Mouse (Mus musculus) forebrain, postnatal 0 days (tissue): ENCODE results near the gene Golga4. TPM values are rescaled to one million over a fixed set of nuclear protein-coding genes. Genes with fewer than 3 reads are reported as not detected.
A peak's percentile ranks its signal among the peaks of the same experiment; 100 is the strongest.

Experiments
- ATAC-seq: fragments of 200-750 bp; cut with Nextera tagmentation; 2 replicates; pipeline ENCODE4 v1.8.0; 2017; ENCODE audit warnings: mild to moderate bottlenecking, moderate library complexity
- DNase-seq: peaks from one replicate; pipeline ENCODE4 v3.0.0-alpha.2; 2015
- H3K27ac ChIP-seq: fragments of 300-500 bp; sonication (generic); 2 replicates; pipeline ENCODE4 v1.5.1; 2014; ENCODE audit warnings: low read depth, mild to moderate bottlenecking, antibody characterized with exemption, low read length, moderate library complexity, mixed read lengths
- H3K27me3 ChIP-seq: fragments of 300-500 bp; sonication (generic); 2 replicates; pipeline ENCODE4 v1.6.1; 2014; ENCODE audit warnings: mild to moderate bottlenecking, low read length, mixed read lengths; ENCODE audit not compliant: insufficient read depth
- H3K36me3 ChIP-seq: fragments of 300-500 bp; sonication (generic); 2 replicates; pipeline ENCODE4 v1.6.1; 2014; ENCODE audit warnings: mild to moderate bottlenecking, moderate library complexity; ENCODE audit not compliant: insufficient read depth
- H3K4me1 ChIP-seq: fragments of 300-500 bp; sonication (generic); 2 replicates; pipeline ENCODE4 v1.6.1; 2014; ENCODE audit warnings: antibody characterized with exemption; ENCODE audit not compliant: insufficient read depth
- H3K4me2 ChIP-seq: fragments of 300-500 bp; sonication (generic); 2 replicates; pipeline ENCODE4 v1.6.1; 2014; ENCODE audit warnings: low read depth, mild to moderate bottlenecking, moderate library complexity
- H3K4me3 ChIP-seq: fragments of 300-500 bp; sonication (generic); 2 replicates; pipeline ENCODE4 v1.5.1; 2014; ENCODE audit warnings: low read depth, low read length, mixed read lengths
- H3K9ac ChIP-seq: fragments of 300-500 bp; sonication (generic); 2 replicates; pipeline ENCODE4 v1.6.1; 2014; ENCODE audit warnings: mild to moderate bottlenecking
- H3K9me3 ChIP-seq: fragments of 300-500 bp; sonication (generic); 2 replicates; pipeline ENCODE4 v1.6.1; 2016; ENCODE audit warnings: low read length
- CTCF ChIP-seq: sonication (generic); IDR thresholded peaks from 2 replicates; pipeline ENCODE4 v1.5.1; 2016; ENCODE audit warnings: antibody characterized with exemption, control low read depth, low read depth
- WGBS: fragments of 180-500 bp; shearing (Covaris S2); extraction: QIAGEN DNeasy Blood & Tissue Kit; methylation state at CpG from one replicate; pipeline ENCODE4 v1.1.7; 2014; 5-methylcytosine and 5-hydroxymethylcytosine counted together
- polyA plus RNA-seq: library from polyadenylated mRNA; unstranded; fragments of >200 nt; fragmentation: Nextera tagmentation; extraction: Ambion mirVana; gene quantifications from 2 replicates; pipeline ENCODE4 v1.2.1, GENCODE M21; 2015
- total RNA-seq: library from RNA; depleted of rRNA; stranded (reverse); fragments of >200 nt; gene quantifications from 2 replicates; pipeline ENCODE4 v1.2.3, GENCODE M21; 2014

Gene Golga4
- total and polyA plus RNA-seq, 2 experiments from 2014 or later, result 23.9 to 51.6 TPM

- 31% methylated on average over 16 of the region's 16 CpGs for WGBS
- TF ChIP-seq CTCF, result no peak
These were observed 101.8 kb downstream of the Golga4 start for GRCm38 (mm10) chr9:118607701-118608401.

DNA sequence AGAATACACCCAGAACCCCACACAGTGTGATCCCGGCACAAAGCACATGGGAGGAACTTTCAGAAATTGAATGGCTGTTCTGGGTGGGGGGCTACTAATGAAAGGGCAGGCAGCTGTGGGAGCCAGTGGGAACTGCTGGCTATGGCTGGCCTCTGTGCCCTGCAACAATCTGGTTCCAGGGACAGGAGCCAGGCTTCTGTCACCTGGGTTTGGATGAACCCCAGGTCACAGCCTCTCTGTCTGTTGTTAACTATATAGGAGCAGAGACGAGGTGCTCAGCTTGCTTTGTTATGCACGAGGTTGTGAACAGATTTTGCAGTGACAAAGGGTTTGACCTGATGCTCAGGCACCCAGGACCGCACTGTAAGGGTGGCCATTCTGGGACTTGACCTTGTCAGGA lies 102.5 kb downstream of the Golga4 start:
- H3K27ac ChIP-seq, result no peak overlapping the region
- no peak for ATAC-seq
- H3K27me3 ChIP-seq, result peaks cover 10% of the 10 kb centered on the region
- H3K9ac ChIP-seq, result no peak overlapping the region
- H3K9me3 ChIP-seq, result no peaks in the 10 kb centered on the region
- DNase-seq, result no peak
- 43% methylated on average over 4 of the region's 4 CpGs for WGBS
- no peaks in the 10 kb centered on the region for H3K4me1 ChIP-seq
- no peak overlapping the region for H3K4me2 ChIP-seq
- H3K36me3 ChIP-seq, result no peaks in the 10 kb centered on the region
- no peak overlapping the region for H3K4me3 ChIP-seq
- no peak for TF ChIP-seq CTCF

More at GRCm38 (mm10) chr9:118607701-118608401, 101.8 kb downstream of the Golga4 start:
- DNase-seq (no peak), ATAC-seq (no peak)
- Histone ChIP-seq H3K4me1 (no peaks in the 10 kb centered on the region), H3K27ac (no peak overlapping the region), H3K9ac (no peak overlapping the region), H3K9me3 (no peaks in the 10 kb centered on the region), H3K36me3 (no peaks in the 10 kb centered on the region), H3K27me3 (peaks cover 10% of the 10 kb centered on the region), H3K4me3 (no peak overlapping the region), H3K4me2 (peak overlapping the region; percentile 99; the same call in 1 of the 2 replicates)

GRCm38 (mm10) chr9:118610060-118610459 lies 104.0 kb downstream of the Golga4 start:
- Histone ChIP-seq H3K4me2 (no peak overlapping the region), H3K27me3 (peaks cover 10% of the 10 kb centered on the region), H3K9me3 (no peaks in the 10 kb centered on the region), H3K9ac (no peak overlapping the region), H3K36me3 (no peaks in the 10 kb centered on the region), H3K4me3 (no peak overlapping the region), H3K4me1 (no peaks in the 10 kb centered on the region), H3K27ac (no peak overlapping the region)
- DNase-seq, result no peak
- no peak for ATAC-seq
- peak; percentile 61 for TF ChIP-seq CTCF
- WGBS, result 51% methylated on average over 10 of the region's 10 CpGs

- Histone ChIP-seq H3K4me1 (no peaks in the 10 kb centered on the region), H3K27ac (no peak overlapping the region), H3K4me3 (peak overlapping the region; percentile 18; the same call in 1 of the 2 replicates), H3K9me3 (no peaks in the 10 kb centered on the region), H3K27me3 (peaks cover 10% of the 10 kb centered on the region), H3K36me3 (no peaks in the 10 kb centered on the region), H3K9ac (no peak overlapping the region), H3K4me2 (peak overlapping the region; percentile 43)
- WGBS, result 23% methylated on average over 14 of the region's 14 CpGs
- DNase-seq (peak; percentile 72), ATAC-seq (peak; percentile 58; the same call in 1 of the 2 replicates)
- no peak for TF ChIP-seq CTCF
These were observed 105.1 kb downstream of the Golga4 start for GRCm38 (mm10) chr9:118611111-118611541.

- no peak for DNase-seq
- peaks cover 10% of the 10 kb centered on the region for H3K27me3 ChIP-seq
- H3K27ac ChIP-seq, result no peak overlapping the region
- H3K36me3 ChIP-seq, result no peaks in the 10 kb centered on the region
- no peak overlapping the region for H3K4me3 ChIP-seq
- no peak for TF ChIP-seq CTCF
- WGBS, result 64% methylated on average over 20 of the region's 20 CpGs
- no peak overlapping the region for H3K4me2 ChIP-seq
- no peaks in the 10 kb centered on the region for H3K4me1 ChIP-seq
- H3K9me3 ChIP-seq, result no peaks in the 10 kb centered on the region
- no peak overlapping the region for H3K9ac ChIP-seq
- no peak for ATAC-seq
These were observed 106.0 kb downstream of the Golga4 start for GRCm38 (mm10) chr9:118611958-118612581.

DNA sequence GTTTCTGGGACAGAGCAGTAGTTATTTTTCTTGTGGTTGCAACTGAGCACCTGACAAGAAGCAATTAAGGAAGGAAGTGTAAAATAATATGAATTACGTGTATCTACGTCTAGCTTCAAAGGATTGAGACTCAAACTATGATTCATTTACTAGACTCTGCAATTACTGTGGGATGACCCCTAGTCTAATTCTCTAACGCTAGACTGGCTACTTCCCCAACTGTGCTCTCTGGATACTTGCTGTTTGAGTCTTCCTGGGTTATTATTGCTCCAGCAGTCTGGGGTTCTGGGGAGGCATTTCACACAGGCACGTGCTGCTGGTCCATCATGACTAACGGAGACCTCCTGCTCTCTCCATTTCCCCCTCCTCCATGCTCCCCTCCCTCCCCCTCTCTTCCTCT lies 111.2 kb downstream of the Golga4 start:
- no peak overlapping the region for H3K9ac ChIP-seq
- no peaks in the 10 kb centered on the region for H3K9me3 ChIP-seq
- H3K27me3 ChIP-seq, result no peaks in the 10 kb centered on the region
- H3K4me2 ChIP-seq, result no peak overlapping the region
- ATAC-seq (no peak), DNase-seq (no peak)
- no peak overlapping the region for H3K27ac ChIP-seq
- 76% methylated on average over 5 of the region's 5 CpGs for WGBS
- H3K4me3 ChIP-seq, result no peak overlapping the region
- no peaks in the 10 kb centered on the region for H3K36me3 ChIP-seq
- no peak for TF ChIP-seq CTCF
- H3K4me1 ChIP-seq, result no peaks in the 10 kb centered on the region

DNA sequence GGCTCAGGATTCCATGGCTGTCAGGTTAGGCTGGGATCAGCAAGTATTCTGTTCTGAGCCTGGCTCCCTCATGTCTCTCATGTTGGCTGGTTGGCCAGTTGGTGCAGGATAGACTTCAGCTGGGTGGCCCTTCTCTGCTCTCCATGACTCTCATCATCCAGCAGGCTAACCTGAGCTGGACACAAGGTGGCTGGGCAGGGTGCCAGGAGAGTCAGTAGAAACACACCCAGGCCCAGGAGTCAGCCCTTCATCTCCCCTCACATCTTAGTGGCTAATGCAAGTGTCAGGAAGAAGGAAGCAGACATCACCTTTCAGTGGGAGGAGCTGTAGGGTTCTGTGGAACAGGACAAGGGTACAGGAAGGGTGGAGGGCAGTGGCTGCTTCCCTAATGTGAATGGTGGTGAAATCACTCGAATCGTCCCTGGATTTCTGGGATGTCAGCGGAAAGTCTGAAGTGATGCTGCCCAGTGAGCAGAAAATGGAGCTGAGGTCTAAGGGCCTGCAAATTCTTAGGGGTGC lies 112.7 kb downstream of the Golga4 start:
- 97% methylated on average over 3 of the region's 3 CpGs for WGBS
- ATAC-seq, result no peak
- no peaks in the 10 kb centered on the region for H3K9me3 ChIP-seq
- no peak overlapping the region for H3K4me3 ChIP-seq
- no peak overlapping the region for H3K4me2 ChIP-seq
- no peak overlapping the region for H3K27ac ChIP-seq
- no peaks in the 10 kb centered on the region for H3K4me1 ChIP-seq
- no peaks in the 10 kb centered on the region for H3K36me3 ChIP-seq
- TF ChIP-seq CTCF, result no peak
- H3K27me3 ChIP-seq, result no peaks in the 10 kb centered on the region
- H3K9ac ChIP-seq, result no peak overlapping the region
- no peak for DNase-seq
